Mouse (Mus musculus): ENCODE measurements around the gene Ect2.

GRCm38 (mm10) chr3:27055471-27055870 is 98.2 kb downstream of the Ect2 start:
- TF ChIP-seq TAL1 (IDR thresholded peaks at IDR 0.05; ENCODE audit: low read length) (no peak), ELF1 (IDR thresholded peaks at IDR 0.05; ENCODE audit: low read depth, low read length) (no peak), CHD2 (IDR thresholded peaks at IDR 0.05; ENCODE audit: low read length) (no peak), POLR2A (IDR thresholded peaks at IDR 0.05; ENCODE audit: control insufficient read depth in 1 of 2, insufficient read depth in 1 of 2, low read depth in 1 of 2, low read length in 2 of 2, poor library complexity in 1 of 2) (no peak), JUND (IDR thresholded peaks at IDR 0.05; ENCODE audit: low read depth, low read length) (no peak), CTCF (IDR thresholded peaks at IDR 0.05 in 2 of 3, conservative IDR thresholded peaks at IDR 0.05 in 1 of 3; ENCODE audit: control insufficient read depth in 1 of 3, insufficient read depth in 1 of 3, low read depth in 2 of 3, low read length in 3 of 3, poor library complexity in 1 of 3, severe bottlenecking in 1 of 3) (no peak), RCOR1 (IDR thresholded peaks at IDR 0.05; ENCODE audit: low read depth, low read length) (no peak)

All from MEL (cell line).